Mouse (Mus musculus) layer of hippocampus, adult 9-10 months (tissue): ENCODE measurements around the gene Zfp735.

Source experiments
- DNase-seq: peaks from one replicate; pipeline ENCODE4 v3.0.0; 2022; ENCODE audit warnings: low spot score

Gene Zfp735

GRCm38 (mm10) chr11:73688478-73688877 is at the start of gene Zfp735:
Zfp735 (plus strand) TSS chr11:73688778.
- no peak for DNase-seq

GRCm38 (mm10) chr11:73759115-73759514 is 70.5 kb downstream of the Zfp735 start:
- no peak for DNase-seq
